Mouse (Mus musculus): ENCODE results near the gene Gm13757. TPM values are rescaled to one million over a fixed set of nuclear protein-coding genes. Genes with fewer than 3 reads are reported as not detected.
"Not testable (repeated sequence)": the region's sequence is repeated elsewhere in the genome, so short reads cannot be mapped to it uniquely, and the experiment has no call there.

Gene Gm13757
- total RNA-seq (2012; rRNA removed) = not detected in 2 replicates

DNA sequence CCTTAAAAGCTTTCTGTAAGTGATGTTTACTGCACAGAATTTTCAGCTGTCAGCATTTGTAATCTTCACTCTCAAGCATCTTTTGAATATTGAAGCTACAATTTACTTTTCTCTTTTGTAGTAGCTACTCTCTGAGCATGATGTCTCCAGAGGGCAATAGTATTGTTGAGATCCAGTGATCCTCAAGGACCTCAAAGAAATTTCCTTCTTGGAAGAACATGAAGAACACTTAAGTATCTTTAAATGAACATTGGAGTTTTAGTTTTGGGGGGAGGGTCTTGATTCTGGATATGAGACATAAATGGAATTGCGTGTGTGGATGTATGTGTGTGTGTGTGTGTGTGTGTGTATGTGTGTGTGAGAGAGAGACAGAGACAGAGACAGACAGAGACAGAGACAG is at the start of gene Gm13757:
TSS of gene Gm13757 (minus strand) at position 101 of the 400 bp plus-strand sequence.
- DNase-seq (ENCODE audit: low read depth, low spot score) = no peak
- TF ChIP-seq ZC3H11A (IDR thresholded peaks at IDR 0.05; ENCODE audit: borderline replicate concordance, low read depth, low read length) = no peak
- TF ChIP-seq MAFK (IDR thresholded peaks at IDR 0.05; ENCODE audit: insufficient read depth, low read depth, low read length) = no peak
- TF ChIP-seq CHD2 (IDR thresholded peaks at IDR 0.05; ENCODE audit: low read depth, low read length) = no peak
- TF ChIP-seq ZNF384 (IDR thresholded peaks at IDR 0.05; ENCODE audit: low read depth, low read length) = no peak
- TF ChIP-seq HCFC1 (IDR thresholded peaks at IDR 0.05; ENCODE audit: borderline replicate concordance, insufficient read depth, low read length) = no peak
- Histone ChIP-seq H3K36me3 (ENCODE audit: control insufficient read depth, insufficient read depth, low read length, poor library complexity, severe bottlenecking) (no peaks in the 10 kb centered on the region), H3K9me3 (ENCODE audit: control insufficient read depth, insufficient read depth, low read depth, low read length) (no peaks in the 10 kb centered on the region), H3K4me1 (ENCODE audit: control insufficient read depth in 2 of 2, insufficient read depth in 2 of 2, low read length in 2 of 2, poor library complexity in 1 of 2) (no peaks in the 10 kb centered on the region), H3K4me3 (ENCODE audit: insufficient read depth in 1 of 2, low read depth in 1 of 2, low read length in 2 of 2, poor library complexity in 1 of 2, severe bottlenecking in 1 of 2) (no peak within 1 kb of the TSS), H3K9ac (ENCODE audit: insufficient read depth, low read depth, low read length, poor library complexity, severe bottlenecking) (no peak within 1 kb of the TSS), H3K27ac (ENCODE audit: insufficient read depth, low read depth, low read length, poor library complexity, severe bottlenecking) (no peak within 1 kb of the TSS)
- in situ Hi-C loops (cut with MboI; ENCODE audit: low sequenced_read_pairs in 2 of 2, unreplicated experiment in 2 of 2) = no loop called here

- in situ Hi-C loops (cut with MboI; ENCODE audit: low sequenced_read_pairs in 2 of 2, unreplicated experiment in 2 of 2) = no loop called here
- TF ChIP-seq CHD2 (IDR thresholded peaks at IDR 0.05; ENCODE audit: low read depth, low read length) (no peak), MAFK (IDR thresholded peaks at IDR 0.05; ENCODE audit: insufficient read depth, low read depth, low read length) (no peak), ZNF384 (IDR thresholded peaks at IDR 0.05; ENCODE audit: low read depth, low read length) (no peak), ZC3H11A (IDR thresholded peaks at IDR 0.05; ENCODE audit: borderline replicate concordance, low read depth, low read length) (no peak), HCFC1 (IDR thresholded peaks at IDR 0.05; ENCODE audit: borderline replicate concordance, insufficient read depth, low read length) (no peak)
- Histone ChIP-seq H3K27ac (ENCODE audit: insufficient read depth, low read depth, low read length, poor library complexity, severe bottlenecking) (no peak within 1 kb of the TSS), H3K4me1 (ENCODE audit: control insufficient read depth in 2 of 2, insufficient read depth in 2 of 2, low read length in 2 of 2, poor library complexity in 1 of 2) (no peaks in the 10 kb centered on the region), H3K9ac (ENCODE audit: insufficient read depth, low read depth, low read length, poor library complexity, severe bottlenecking) (no peak within 1 kb of the TSS), H3K36me3 (ENCODE audit: control insufficient read depth, insufficient read depth, low read length, poor library complexity, severe bottlenecking) (no peaks in the 10 kb centered on the region), H3K9me3 (ENCODE audit: control insufficient read depth, insufficient read depth, low read depth, low read length) (no peaks in the 10 kb centered on the region), H3K4me3 (ENCODE audit: insufficient read depth in 1 of 2, low read depth in 1 of 2, low read length in 2 of 2, poor library complexity in 1 of 2, severe bottlenecking in 1 of 2) (no peak within 1 kb of the TSS)
- no peak for DNase-seq (ENCODE audit: low read depth, low spot score)
These were observed 44.1 kb upstream of the Gm13757 start, which contains the start of gene Olfr1185-ps1 for GRCm38 (mm10) chr2:88493020-88493419. Gene Olfr1185-ps1 (plus strand): TSS chr2:88493320.

GRCm38 (mm10) chr2:88483298-88483697 is 34.4 kb upstream of the Gm13757 start, which contains the start of gene Olfr1184:
Gene Olfr1184 (plus strand): TSS chr2:88483598.
- Histone ChIP-seq H3K4me1 (ENCODE audit: control insufficient read depth in 2 of 2, insufficient read depth in 2 of 2, low read length in 2 of 2, poor library complexity in 1 of 2) (no peaks in the 10 kb centered on the region), H3K9me3 (ENCODE audit: control insufficient read depth, insufficient read depth, low read depth, low read length) (no peaks in the 10 kb centered on the region), H3K4me3 (ENCODE audit: insufficient read depth in 1 of 2, low read depth in 1 of 2, low read length in 2 of 2, poor library complexity in 1 of 2, severe bottlenecking in 1 of 2) (no peak within 1 kb of the TSS), H3K27ac (ENCODE audit: insufficient read depth, low read depth, low read length, poor library complexity, severe bottlenecking) (no peak within 1 kb of the TSS), H3K36me3 (ENCODE audit: control insufficient read depth, insufficient read depth, low read length, poor library complexity, severe bottlenecking) (no peaks in the 10 kb centered on the region), H3K9ac (ENCODE audit: insufficient read depth, low read depth, low read length, poor library complexity, severe bottlenecking) (no peak within 1 kb of the TSS)
- in situ Hi-C loops (cut with MboI; ENCODE audit: low sequenced_read_pairs in 2 of 2, unreplicated experiment in 2 of 2) = no loop called here
- no peak for DNase-seq (ENCODE audit: low read depth, low spot score)
- TF ChIP-seq ZNF384 (IDR thresholded peaks at IDR 0.05; ENCODE audit: low read depth, low read length) (no peak), ZC3H11A (IDR thresholded peaks at IDR 0.05; ENCODE audit: borderline replicate concordance, low read depth, low read length) (no peak), CHD2 (IDR thresholded peaks at IDR 0.05; ENCODE audit: low read depth, low read length) (no peak), HCFC1 (IDR thresholded peaks at IDR 0.05; ENCODE audit: borderline replicate concordance, insufficient read depth, low read length) (no peak), MAFK (IDR thresholded peaks at IDR 0.05; ENCODE audit: insufficient read depth, low read depth, low read length) (no peak)

DNA sequence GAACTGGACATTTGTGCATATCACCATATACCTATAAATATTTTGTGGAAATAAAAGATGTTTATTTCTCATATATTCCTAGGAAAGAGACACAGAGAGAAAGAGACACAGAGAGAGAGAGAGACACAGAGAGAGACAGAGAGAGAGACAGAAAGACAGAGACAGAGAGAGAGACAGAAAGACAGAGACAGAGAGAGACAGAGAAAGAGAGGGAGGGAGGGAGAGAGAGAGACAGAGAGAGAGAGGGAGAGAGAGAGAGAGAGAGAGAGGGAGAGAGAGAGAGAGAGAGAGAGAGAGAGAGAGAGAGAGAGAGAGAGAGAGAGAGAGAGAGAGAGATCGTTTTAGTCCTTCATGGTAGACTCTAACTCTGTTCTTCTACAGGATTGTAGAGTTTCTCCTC is 5.6 kb upstream of the Gm13757 start, which contains the start of gene Olfr1183:
TSS of gene Olfr1183 (plus strand) at position 301 of the 400 bp plus-strand sequence.
- in situ Hi-C loops (cut with MboI; ENCODE audit: low sequenced_read_pairs in 2 of 2, unreplicated experiment in 2 of 2) = not testable (repeated sequence)

DNA sequence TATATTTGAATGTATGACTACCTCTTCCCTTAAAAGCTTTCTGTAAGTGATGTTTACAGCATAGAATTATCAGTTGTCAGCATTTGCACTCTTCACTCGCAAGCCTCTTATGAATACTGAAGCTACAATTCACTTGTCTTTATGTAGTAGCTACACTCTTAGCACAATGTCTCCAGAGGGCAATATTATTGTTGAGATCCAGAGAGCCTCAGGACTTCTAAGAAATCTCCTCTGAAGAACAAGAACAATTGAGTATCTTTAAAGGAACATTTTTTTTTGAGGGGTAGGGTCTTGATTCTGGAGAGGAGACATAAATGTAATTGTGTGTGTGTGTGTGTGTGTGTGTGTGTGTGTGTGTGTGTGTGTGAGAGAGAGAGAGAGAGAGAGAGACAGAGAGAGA is 22.9 kb downstream of the Gm13757 start, which contains the start of gene Olfr1181:
TSS of gene Olfr1181 (minus strand) at position 101 of the 400 bp plus-strand sequence.
- Histone ChIP-seq H3K27ac (ENCODE audit: insufficient read depth, low read depth, low read length, poor library complexity, severe bottlenecking) (no peak within 1 kb of the TSS), H3K9me3 (ENCODE audit: control insufficient read depth, insufficient read depth, low read depth, low read length) (no peaks in the 10 kb centered on the region), H3K4me1 (ENCODE audit: control insufficient read depth in 2 of 2, insufficient read depth in 2 of 2, low read length in 2 of 2, poor library complexity in 1 of 2) (no peaks in the 10 kb centered on the region), H3K4me3 (ENCODE audit: insufficient read depth in 1 of 2, low read depth in 1 of 2, low read length in 2 of 2, poor library complexity in 1 of 2, severe bottlenecking in 1 of 2) (no peak within 1 kb of the TSS), H3K9ac (ENCODE audit: insufficient read depth, low read depth, low read length, poor library complexity, severe bottlenecking) (no peak within 1 kb of the TSS), H3K36me3 (ENCODE audit: control insufficient read depth, insufficient read depth, low read length, poor library complexity, severe bottlenecking) (no peaks in the 10 kb centered on the region)
- in situ Hi-C loops (cut with MboI; ENCODE audit: low sequenced_read_pairs in 2 of 2, unreplicated experiment in 2 of 2) = no loop called here
- no peak for DNase-seq (ENCODE audit: low read depth, low spot score)
- TF ChIP-seq MAFK (IDR thresholded peaks at IDR 0.05; ENCODE audit: insufficient read depth, low read depth, low read length) = no peak
- no peak for TF ChIP-seq ZNF384 (IDR thresholded peaks at IDR 0.05; ENCODE audit: low read depth, low read length)
- no peak for TF ChIP-seq HCFC1 (IDR thresholded peaks at IDR 0.05; ENCODE audit: borderline replicate concordance, insufficient read depth, low read length)
- TF ChIP-seq ZC3H11A (IDR thresholded peaks at IDR 0.05; ENCODE audit: borderline replicate concordance, low read depth, low read length) = no peak
- TF ChIP-seq CHD2 (IDR thresholded peaks at IDR 0.05; ENCODE audit: low read depth, low read length) = no peak

More for the DNA sequence above, 5.6 kb upstream of the Gm13757 start, which contains the start of gene Olfr1183:
- H3K9ac ChIP-seq (ENCODE audit: insufficient read depth, low read depth, low read length, poor library complexity, severe bottlenecking); H3K9me3 ChIP-seq (ENCODE audit: control insufficient read depth, insufficient read depth, low read depth, low read length); H3K4me3 ChIP-seq (ENCODE audit: insufficient read depth in 1 of 2, low read depth in 1 of 2, low read length in 2 of 2, poor library complexity in 1 of 2, severe bottlenecking in 1 of 2); DNase-seq (ENCODE audit: low read depth, low spot score); H3K36me3 ChIP-seq (ENCODE audit: control insufficient read depth, insufficient read depth, low read length, poor library complexity, severe bottlenecking); H3K27ac ChIP-seq (ENCODE audit: insufficient read depth, low read depth, low read length, poor library complexity, severe bottlenecking); H3K4me1 ChIP-seq (ENCODE audit: control insufficient read depth in 2 of 2, insufficient read depth in 2 of 2, low read length in 2 of 2, poor library complexity in 1 of 2): not testable (repeated sequence)
